Mouse (Mus musculus): Measurements from ENCODE around the gene Slc17a9.

GRCm38 (mm10) chr2:180704591-180704990 lies 20.5 kb upstream of the Slc17a9 start:
- no peak for TF ChIP-seq CTCF (conservative IDR thresholded peaks at IDR 0.05; ENCODE audit: low read length)
- no peak for TF ChIP-seq POU5F1 (IDR thresholded peaks at IDR 0.05; ENCODE audit: borderline replicate concordance, low read length)
